Mouse (Mus musculus): Measurements from ENCODE around the gene Gm9376. TPM values are rescaled to one million over a fixed set of nuclear protein-coding genes. Genes with fewer than 3 reads are reported as not detected.
A peak's percentile ranks its signal among the peaks of the same experiment; 100 is the strongest.

The Gm9376 gene
- polyA plus RNA-seq, 2 experiments = not detected

- Histone ChIP-seq H3K9ac (replicated peaks) (no peak overlapping the region), H3K27me3 (ENCODE audit: control insufficient read depth, insufficient read depth, low read length) (no peaks in the 10 kb centered on the region), H3K9me3 (ENCODE audit: control insufficient read depth, low read length) (no peaks in the 10 kb centered on the region), H3K4me1 (replicated peaks; ENCODE audit: control insufficient read depth in 2 of 2, insufficient read depth in 2 of 2, low read length in 1 of 2) (no peaks in the 10 kb centered on the region), H3K36me3 (replicated peaks; ENCODE audit: control insufficient read depth, insufficient read depth, low read depth) (no peaks in the 10 kb centered on the region), H3K27ac (no peak overlapping the region), H3K4me2 (ENCODE audit: low read depth) (no peak overlapping the region), H3K4me3 (ENCODE audit: insufficient read depth in 1 of 2, low read depth in 2 of 2, low read length in 2 of 2) (no peak overlapping the region)
- ATAC-seq (ENCODE audit: insufficient read depth) (no peak), DNase-seq (ENCODE audit: low read depth in 3 of 3, low spot score in 3 of 3) (no peak)
- TF ChIP-seq CTCF (IDR thresholded peaks at IDR 0.05; ENCODE audit: low read depth) = no peak
- no peak for TF ChIP-seq EP300 (IDR thresholded peaks at IDR 0.05; ENCODE audit: low read depth)
- 55% methylated on average over 9 of the region's 9 CpGs for WGBS (ENCODE audit: insufficient replicate concordance)
Measured at GRCm38 (mm10) chr14:118304560-118304959, 37.8 kb downstream of the Gm9376 start.

GRCm38 (mm10) chr14:118305951-118306350 is 39.2 kb downstream of the Gm9376 start:
- Histone ChIP-seq H3K27ac (no peak overlapping the region), H3K4me1 (replicated peaks; ENCODE audit: control insufficient read depth in 2 of 2, insufficient read depth in 2 of 2, low read length in 1 of 2) (no peaks in the 10 kb centered on the region), H3K36me3 (replicated peaks; ENCODE audit: control insufficient read depth, insufficient read depth, low read depth) (no peaks in the 10 kb centered on the region), H3K9me3 (ENCODE audit: control insufficient read depth, low read length) (no peaks in the 10 kb centered on the region), H3K27me3 (ENCODE audit: control insufficient read depth, insufficient read depth, low read length) (no peaks in the 10 kb centered on the region), H3K4me3 (ENCODE audit: insufficient read depth in 1 of 2, low read depth in 2 of 2, low read length in 2 of 2) (no peak overlapping the region), H3K4me2 (ENCODE audit: low read depth) (no peak overlapping the region), H3K9ac (replicated peaks) (no peak overlapping the region)
- TF ChIP-seq EP300 (IDR thresholded peaks at IDR 0.05; ENCODE audit: low read depth) (no peak), CTCF (IDR thresholded peaks at IDR 0.05; ENCODE audit: low read depth) (no peak)
- 74% methylated on average over 9 of the region's 9 CpGs for WGBS (ENCODE audit: insufficient replicate concordance)
- ATAC-seq (ENCODE audit: insufficient read depth) (no peak), DNase-seq (ENCODE audit: low read depth in 3 of 3, low spot score in 3 of 3) (no peak)

GRCm38 (mm10) chr14:118307060-118307459 is 40.3 kb downstream of the Gm9376 start:
- TF ChIP-seq EP300 (IDR thresholded peaks at IDR 0.05; ENCODE audit: low read depth) = no peak
- no peak for TF ChIP-seq CTCF (IDR thresholded peaks at IDR 0.05; ENCODE audit: low read depth)
- no peak overlapping the region for H3K4me2 ChIP-seq (ENCODE audit: low read depth)
- WGBS (ENCODE audit: insufficient replicate concordance) = 63% methylated on average over 8 of the region's 8 CpGs

GRCm38 (mm10) chr14:118311703-118312102 is 44.9 kb downstream of the Gm9376 start:
- DNase-seq (ENCODE audit: low read depth in 3 of 3, low spot score in 3 of 3) (no peak), ATAC-seq (ENCODE audit: insufficient read depth) (no peak)
- no peak overlapping the region for H3K4me3 ChIP-seq (ENCODE audit: insufficient read depth in 1 of 2, low read depth in 2 of 2, low read length in 2 of 2)
- H3K36me3 ChIP-seq (replicated peaks; ENCODE audit: control insufficient read depth, insufficient read depth, low read depth) = no peaks in the 10 kb centered on the region
- H3K4me1 ChIP-seq (replicated peaks; ENCODE audit: control insufficient read depth in 2 of 2, insufficient read depth in 2 of 2, low read length in 1 of 2) = no peaks in the 10 kb centered on the region
- H3K4me2 ChIP-seq (ENCODE audit: low read depth) = no peak overlapping the region
- 72% methylated on average over 8 of the region's 8 CpGs for WGBS (ENCODE audit: insufficient replicate concordance)
- H3K27me3 ChIP-seq (ENCODE audit: control insufficient read depth, insufficient read depth, low read length) = no peaks in the 10 kb centered on the region
- no peaks in the 10 kb centered on the region for H3K9me3 ChIP-seq (ENCODE audit: control insufficient read depth, low read length)
- no peak overlapping the region for H3K27ac ChIP-seq
- no peak overlapping the region for H3K9ac ChIP-seq (replicated peaks)
- TF ChIP-seq CTCF (IDR thresholded peaks at IDR 0.05; ENCODE audit: low read depth) = no peak
- no peak for TF ChIP-seq EP300 (IDR thresholded peaks at IDR 0.05; ENCODE audit: low read depth)

More at GRCm38 (mm10) chr14:118307060-118307459, 40.3 kb downstream of the Gm9376 start:
- Histone ChIP-seq H3K4me1 (replicated peaks; ENCODE audit: control insufficient read depth in 2 of 2, insufficient read depth in 2 of 2, low read length in 1 of 2) (no peaks in the 10 kb centered on the region), H3K27me3 (ENCODE audit: control insufficient read depth, insufficient read depth, low read length) (no peaks in the 10 kb centered on the region), H3K36me3 (replicated peaks; ENCODE audit: control insufficient read depth, insufficient read depth, low read depth) (no peaks in the 10 kb centered on the region), H3K9me3 (ENCODE audit: control insufficient read depth, low read length) (no peaks in the 10 kb centered on the region), H3K27ac (no peak overlapping the region), H3K4me3 (ENCODE audit: insufficient read depth in 1 of 2, low read depth in 2 of 2, low read length in 2 of 2) (no peak overlapping the region), H3K9ac (replicated peaks) (no peak overlapping the region)
- no peak for DNase-seq (ENCODE audit: low read depth in 3 of 3, low spot score in 3 of 3)
- no peak for ATAC-seq (ENCODE audit: insufficient read depth)

- Histone ChIP-seq H3K4me3 (ENCODE audit: insufficient read depth in 1 of 2, low read depth in 2 of 2, low read length in 2 of 2) (no peak overlapping the region), H3K36me3 (replicated peaks; ENCODE audit: control insufficient read depth, insufficient read depth, low read depth) (no peaks in the 10 kb centered on the region), H3K27me3 (ENCODE audit: control insufficient read depth, insufficient read depth, low read length) (no peaks in the 10 kb centered on the region), H3K9ac (replicated peaks) (no peak overlapping the region), H3K4me2 (ENCODE audit: low read depth) (no peak overlapping the region), H3K9me3 (ENCODE audit: control insufficient read depth, low read length) (no peaks in the 10 kb centered on the region), H3K27ac (no peak overlapping the region), H3K4me1 (replicated peaks; ENCODE audit: control insufficient read depth in 2 of 2, insufficient read depth in 2 of 2, low read length in 1 of 2) (no peaks in the 10 kb centered on the region)
- WGBS (ENCODE audit: insufficient replicate concordance) = 71% methylated on average over 10 of the region's 10 CpGs
- ATAC-seq (ENCODE audit: insufficient read depth) (no peak), DNase-seq (ENCODE audit: low read depth in 3 of 3, low spot score in 3 of 3) (no peak)
- TF ChIP-seq EP300 (IDR thresholded peaks at IDR 0.05; ENCODE audit: low read depth) (no peak), CTCF (IDR thresholded peaks at IDR 0.05; ENCODE audit: low read depth) (peak; percentile 23; the same call in 1 of the 2 replicates)
Measured at GRCm38 (mm10) chr14:118312664-118313063, 45.9 kb downstream of the Gm9376 start.

Measured in liver, embryonic 14.5 days (tissue).